Mouse (Mus musculus): Measurements from ENCODE around the gene Frmpd1. TPM values are rescaled to one million over a fixed set of nuclear protein-coding genes. Genes with fewer than 3 reads are reported as not detected.

Gene Frmpd1
- total and polyA plus RNA-seq, 3 experiments = not detected

DNA sequence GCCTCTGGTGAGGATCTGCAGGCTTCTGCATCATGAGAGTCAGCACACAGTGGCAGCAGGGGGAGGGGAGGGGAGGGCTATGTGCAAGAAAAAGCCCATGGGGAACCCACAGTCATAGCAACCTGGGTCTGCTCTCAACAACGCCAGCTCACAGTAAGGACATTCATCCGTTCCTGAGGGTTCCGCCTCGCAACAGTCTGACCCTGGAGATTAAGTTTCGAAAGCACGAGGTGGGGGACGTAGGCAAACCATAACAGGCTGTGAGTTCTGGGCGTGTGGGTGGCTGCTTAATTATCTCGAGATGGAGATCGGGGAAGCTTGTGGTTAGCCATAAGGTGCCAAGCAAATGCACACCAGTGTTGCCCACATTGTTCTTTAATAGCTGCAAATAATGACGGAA, 42.3 kb upstream of the Frmpd1 start:
- H3K4me2 ChIP-seq (ENCODE audit: insufficient read depth, low read depth, poor library complexity, severe bottlenecking) = no peak overlapping the region
- TF ChIP-seq CHD1 (IDR thresholded peaks at IDR 0.05; ENCODE audit: low read depth, low read length) (no peak), POLR2AphosphoS2 (IDR thresholded peaks at IDR 0.05; ENCODE audit: low read depth, low read length) (no peak), CTCF (conservative IDR thresholded peaks at IDR 0.05 in 1 of 2, IDR thresholded peaks at IDR 0.05 in 1 of 2; ENCODE audit: low read depth in 2 of 2, low read length in 2 of 2) (no peak), ELF1 (IDR thresholded peaks at IDR 0.05; ENCODE audit: low read depth, low read length) (no peak), EP300 (IDR thresholded peaks at IDR 0.05; ENCODE audit: low read length) (no peak), KAT2A (IDR thresholded peaks at IDR 0.05; ENCODE audit: insufficient replicate concordance, low read length) (no peak), MYC (IDR thresholded peaks at IDR 0.05; ENCODE audit: low read depth, low read length) (no peak), JUND (conservative IDR thresholded peaks at IDR 0.05; ENCODE audit: low read depth, low read length) (no peak), TBP (conservative IDR thresholded peaks at IDR 0.05; ENCODE audit: low read depth, low read length) (no peak), BHLHE40 (IDR thresholded peaks at IDR 0.05; ENCODE audit: low read depth, low read length) (no peak), POLR2A (IDR thresholded peaks at IDR 0.05; ENCODE audit: low read depth, low read length) (no peak), SIN3A (IDR thresholded peaks at IDR 0.05; ENCODE audit: low read length) (no peak), IRF4 (IDR thresholded peaks at IDR 0.05; ENCODE audit: low read depth, low read length) (no peak), NRF1 (IDR thresholded peaks at IDR 0.05; ENCODE audit: low read depth, low read length) (no peak)

DNA sequence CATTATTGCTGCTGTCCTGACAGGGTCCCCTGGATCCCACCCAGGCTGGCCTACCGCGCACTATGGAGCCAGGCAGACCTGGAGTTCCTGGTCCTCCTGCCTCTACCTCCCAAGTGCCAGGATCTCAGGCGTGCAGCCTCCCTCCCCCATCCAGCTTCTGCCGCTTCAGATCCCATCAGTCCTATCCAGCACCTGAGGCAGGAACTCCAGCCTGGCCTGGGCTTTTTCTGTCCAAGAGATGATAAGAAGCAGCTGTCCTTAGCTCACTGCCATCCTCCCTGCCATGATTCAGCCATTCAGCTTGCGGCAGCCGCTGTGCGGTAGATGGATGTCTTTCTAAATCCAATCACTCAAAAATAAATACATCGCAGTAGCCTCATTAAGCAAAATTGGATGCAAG, 41.7 kb upstream of the Frmpd1 start:
- Histone ChIP-seq H3K27me3 (replicated peaks) (no peaks in the 10 kb centered on the region), H3K79me2 (replicated peaks; ENCODE audit: control insufficient read depth, extremely low read depth, insufficient read depth, poor library complexity, severe bottlenecking) (no peaks in the 10 kb centered on the region), H3K4me1 (ENCODE audit: control insufficient read depth in 1 of 2, insufficient read depth in 2 of 2) (peaks cover 0 to 6% of the 10 kb centered on the region in 2 experiments; a peak in 3 of 4 replicates), H3K4me3 (replicated peaks in 1 of 3; ENCODE audit: low read depth in 2 of 3, low read length in 2 of 3, poor library complexity in 1 of 3) (no peak overlapping the region), H3K9ac (ENCODE audit: insufficient read depth, low read depth) (no peak overlapping the region), H3K27ac (ENCODE audit: insufficient read depth, low read depth) (no peak overlapping the region), H3K4me2 (ENCODE audit: insufficient read depth, low read depth, poor library complexity, severe bottlenecking) (no peak overlapping the region), H3K36me3 (replicated peaks in 1 of 2; ENCODE audit: control insufficient read depth in 1 of 2, insufficient read depth in 1 of 2, low read length in 1 of 2) (no peaks in the 10 kb centered on the region), H3K9me3 (replicated peaks; ENCODE audit: low read length) (no peaks in the 10 kb centered on the region)
- dilution Hi-C loops (cut with MboI; ENCODE audit: extremely low pct_ligation_motif_present, extremely low pct_unique_long_range_greater_than_20kb, low sequenced_read_pairs) = no loop called here
- no peak for DNase-seq (ENCODE audit: extremely low read depth)
- in situ Hi-C loops (cut with MboI; ENCODE audit: low pct_ligation_motif_present, low pct_unique_long_range_greater_than_20kb, low sequenced_read_pairs) = no loop called here
- TF ChIP-seq ZKSCAN1 (IDR thresholded peaks at IDR 0.05; ENCODE audit: borderline replicate concordance, low read depth, low read length) (no peak), EP300 (IDR thresholded peaks at IDR 0.05; ENCODE audit: low read length) (no peak), ZMIZ1 (IDR thresholded peaks at IDR 0.05; ENCODE audit: low read depth, low read length) (no peak), MAX (IDR thresholded peaks at IDR 0.05; ENCODE audit: low read length) (no peak), IRF4 (IDR thresholded peaks at IDR 0.05; ENCODE audit: low read depth, low read length) (no peak), NELFE (IDR thresholded peaks at IDR 0.05; ENCODE audit: low read depth, low read length) (no peak), MAZ (IDR thresholded peaks at IDR 0.05; ENCODE audit: low read depth, low read length) (no peak), MEF2A (IDR thresholded peaks at IDR 0.05; ENCODE audit: borderline replicate concordance, low read depth, low read length) (no peak), MXI1 (IDR thresholded peaks at IDR 0.05; ENCODE audit: low read depth, low read length) (no peak), CHD2 (IDR thresholded peaks at IDR 0.05; ENCODE audit: low read length) (no peak), KAT2A (IDR thresholded peaks at IDR 0.05; ENCODE audit: insufficient replicate concordance, low read length) (no peak), UBTF (IDR thresholded peaks at IDR 0.05; ENCODE audit: low read depth, low read length) (no peak), GABPA (IDR thresholded peaks at IDR 0.05; ENCODE audit: insufficient replicate concordance, low read depth, low read length) (no peak), MYC (IDR thresholded peaks at IDR 0.05; ENCODE audit: low read depth, low read length) (no peak), USF2 (conservative IDR thresholded peaks at IDR 0.05; ENCODE audit: low read depth, low read length) (no peak), SMC3 (IDR thresholded peaks at IDR 0.05; ENCODE audit: low read depth, low read length) (no peak), RAD21 (IDR thresholded peaks at IDR 0.05; ENCODE audit: low read depth, low read length) (no peak)

More for the DNA sequence above, 42.3 kb upstream of the Frmpd1 start:
- Histone ChIP-seq H3K9me3 (replicated peaks; ENCODE audit: low read length) (no peaks in the 10 kb centered on the region), H3K4me1 (ENCODE audit: control insufficient read depth in 1 of 2, insufficient read depth in 2 of 2) (peaks cover 0 to 12% of the 10 kb centered on the region in 2 experiments; a peak in 3 of 4 replicates), H3K79me2 (replicated peaks; ENCODE audit: control insufficient read depth, extremely low read depth, insufficient read depth, poor library complexity, severe bottlenecking) (no peaks in the 10 kb centered on the region), H3K4me3 (replicated peaks in 1 of 3; ENCODE audit: low read depth in 2 of 3, low read length in 2 of 3, poor library complexity in 1 of 3) (no peak overlapping the region), H3K27ac (ENCODE audit: insufficient read depth, low read depth) (no peak overlapping the region), H3K27me3 (replicated peaks) (no peaks in the 10 kb centered on the region), H3K36me3 (replicated peaks in 1 of 2; ENCODE audit: control insufficient read depth in 1 of 2, insufficient read depth in 1 of 2, low read length in 1 of 2) (no peaks in the 10 kb centered on the region), H3K9ac (ENCODE audit: insufficient read depth, low read depth) (no peak overlapping the region)
- in situ Hi-C loops (cut with MboI; ENCODE audit: low pct_ligation_motif_present, low pct_unique_long_range_greater_than_20kb, low sequenced_read_pairs) = no loop called here
- dilution Hi-C loops (cut with MboI; ENCODE audit: extremely low pct_ligation_motif_present, extremely low pct_unique_long_range_greater_than_20kb, low sequenced_read_pairs) = no loop called here
- no peak for DNase-seq (ENCODE audit: extremely low read depth)

All from CH12.LX (cell line).